Mouse (Mus musculus) liver, adult (tissue): ENCODE results near the gene Ttc30a1.
"Not testable (repeated sequence)": the region's sequence is repeated elsewhere in the genome, so short reads cannot be mapped to it uniquely, and the experiment has no call there.

ENCODE experiments used
- GATA4 ChIP-seq: IDR thresholded peaks from 2 replicates; pipeline ENCODE4 v1.6.1; 2014; ENCODE audit warnings: mild to moderate bottlenecking, low read length; ENCODE audit not compliant: insufficient replicate concordance

The Ttc30a1 gene

DNA sequence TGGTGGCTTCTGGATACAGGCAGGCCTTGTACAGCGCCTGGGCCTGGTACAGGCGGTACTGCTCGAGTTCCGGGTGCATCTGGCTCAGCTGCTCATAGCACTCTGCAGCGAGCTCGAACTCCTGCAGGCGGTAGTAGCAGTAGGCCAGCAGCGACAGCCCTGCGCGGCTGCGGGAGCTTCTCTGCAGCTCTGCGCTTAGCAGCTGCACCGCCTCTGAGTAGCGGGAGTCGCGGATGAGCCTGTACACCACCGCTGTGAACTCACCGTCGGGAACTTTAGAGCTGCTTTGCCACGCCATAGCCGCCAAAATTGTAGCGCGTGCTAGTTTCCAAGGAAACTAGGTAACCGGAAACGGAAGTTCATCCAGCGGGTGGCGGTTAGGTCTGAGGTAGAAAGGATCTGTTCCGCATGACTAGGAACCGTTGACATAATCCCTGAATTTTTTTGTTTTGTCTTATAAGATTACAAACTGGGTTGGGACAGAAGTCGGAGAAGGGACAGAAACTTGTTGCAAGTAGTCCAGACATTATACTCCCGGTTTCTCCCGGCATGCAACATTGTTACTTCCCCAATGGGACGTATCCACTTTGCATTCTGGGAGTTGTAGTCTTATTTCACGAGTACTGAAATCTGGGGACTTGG lies at the start of gene Ttc30a1:
Gene Ttc30a1 (minus strand): TSS at position 528 of the 642 bp plus-strand sequence.
- TF ChIP-seq GATA4: not testable (repeated sequence)

DNA sequence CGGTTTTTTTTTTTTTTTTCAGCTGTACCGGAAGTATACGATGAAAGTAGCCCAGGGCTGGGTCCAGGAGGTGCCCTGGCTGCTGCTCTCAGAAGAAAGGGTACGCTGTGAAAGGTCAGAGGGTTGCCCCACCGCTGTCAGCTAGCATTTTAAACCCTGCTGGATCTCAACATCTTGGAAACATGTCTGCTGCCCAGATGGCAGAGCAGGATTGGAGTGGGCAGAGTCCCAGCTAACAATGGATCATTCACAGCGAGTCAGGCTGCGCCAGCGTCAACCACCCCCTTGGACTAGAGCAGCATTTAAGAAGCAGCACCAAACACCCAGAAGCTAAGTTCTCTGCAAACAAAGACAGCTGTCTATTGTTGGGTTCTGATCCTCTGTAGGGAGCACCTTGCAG lies 48.3 kb upstream of the Ttc30a1 start:
- TF ChIP-seq GATA4: no peak

DNA sequence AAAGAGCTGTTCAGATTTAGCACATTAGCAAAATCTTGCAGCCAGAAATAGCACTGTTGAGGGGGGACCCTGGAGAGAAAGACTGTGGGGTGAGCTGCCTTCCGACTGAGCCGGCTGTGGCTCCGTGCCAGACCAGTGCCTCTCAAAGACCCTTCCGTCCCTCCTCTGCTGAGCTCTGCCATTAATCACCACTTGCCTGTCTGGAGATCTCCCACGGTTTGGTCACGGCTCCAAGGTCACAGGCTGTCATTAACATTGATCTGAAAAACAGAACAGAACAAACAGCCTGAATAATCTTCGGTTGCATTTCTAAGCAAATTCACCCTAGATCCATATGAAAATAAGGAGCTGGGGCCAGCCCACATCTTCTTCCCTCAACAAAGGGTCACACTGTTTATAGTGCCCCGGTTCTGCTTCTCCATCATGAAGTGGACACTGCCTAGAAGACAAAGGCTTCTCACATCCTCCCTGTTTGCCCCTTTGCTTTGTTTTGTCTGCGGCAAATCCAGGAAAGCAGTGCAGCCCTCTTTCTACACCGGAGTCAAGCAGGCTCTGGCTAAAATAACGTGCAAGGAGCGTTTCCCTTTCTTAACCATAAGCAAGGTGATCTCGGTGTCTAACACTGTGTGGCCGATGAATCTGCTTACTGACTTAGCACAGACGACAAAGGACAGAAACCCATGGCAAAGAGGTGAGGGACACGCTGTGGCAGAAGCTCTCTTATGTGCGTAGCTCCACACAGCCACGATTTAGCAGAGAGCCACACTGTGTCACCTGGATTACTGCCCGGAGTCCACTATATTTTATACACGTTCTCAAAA lies 47.5 kb upstream of the Ttc30a1 start:
- TF ChIP-seq GATA4: no peak

DNA sequence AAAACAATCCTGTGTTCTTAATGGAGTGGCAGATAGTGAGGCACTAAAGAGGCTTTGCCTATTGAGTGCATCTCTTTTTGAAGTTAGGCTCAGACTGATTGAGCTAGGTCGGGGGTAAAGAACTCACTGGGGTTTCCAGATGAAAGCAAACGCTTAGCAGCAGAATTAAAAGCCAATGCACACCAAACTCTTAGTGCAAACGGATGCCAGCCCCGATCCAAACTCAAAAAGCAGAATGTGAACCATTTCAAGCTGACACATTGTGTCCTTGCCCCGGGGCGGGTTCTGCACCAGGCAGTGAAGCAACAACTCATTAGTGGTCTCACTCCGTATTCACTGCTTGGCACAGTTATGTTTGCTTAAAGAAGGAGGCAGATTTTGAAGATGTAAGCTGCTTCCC lies 35.1 kb upstream of the Ttc30a1 start:
- no peak for TF ChIP-seq GATA4

DNA sequence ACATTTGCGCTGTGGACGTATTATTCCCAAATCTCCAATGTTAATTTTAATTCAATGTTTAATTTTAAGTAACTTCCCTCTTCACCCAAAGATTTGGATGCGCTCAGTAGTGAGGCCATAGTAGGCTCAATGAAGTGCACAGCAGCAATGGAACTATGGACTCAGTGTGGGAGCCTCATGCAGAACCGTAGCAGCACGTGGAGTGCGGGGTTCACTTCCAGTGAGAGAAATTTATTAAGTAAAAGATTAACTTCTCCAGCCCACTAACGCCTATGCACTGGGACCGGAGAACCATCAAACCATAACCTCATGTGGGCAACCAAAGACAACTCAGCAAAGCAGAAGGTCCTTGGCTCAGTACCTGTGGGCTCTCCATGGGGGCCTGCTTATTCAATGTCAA lies 34.4 kb upstream of the Ttc30a1 start:
- TF ChIP-seq GATA4: no peak

DNA sequence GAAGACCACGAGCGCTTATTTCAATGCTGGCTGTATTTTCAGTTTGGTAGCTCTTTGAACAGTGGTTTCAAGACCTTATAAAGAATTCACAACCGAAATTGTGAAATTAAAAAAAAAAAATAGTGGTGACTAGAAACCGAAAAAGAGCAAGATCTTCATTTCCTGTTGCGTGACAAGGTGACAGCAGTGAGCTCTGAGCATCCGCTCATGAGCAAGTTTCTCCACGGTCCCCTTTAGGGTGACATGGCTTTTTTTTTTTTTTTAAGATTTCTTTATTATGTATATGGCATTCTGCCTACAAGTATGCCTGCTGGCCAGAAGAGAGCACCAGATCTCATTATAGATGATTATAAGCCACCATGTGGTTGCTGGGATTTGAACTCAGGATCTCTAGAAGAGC lies 33.7 kb upstream of the Ttc30a1 start:
- no peak for TF ChIP-seq GATA4

DNA sequence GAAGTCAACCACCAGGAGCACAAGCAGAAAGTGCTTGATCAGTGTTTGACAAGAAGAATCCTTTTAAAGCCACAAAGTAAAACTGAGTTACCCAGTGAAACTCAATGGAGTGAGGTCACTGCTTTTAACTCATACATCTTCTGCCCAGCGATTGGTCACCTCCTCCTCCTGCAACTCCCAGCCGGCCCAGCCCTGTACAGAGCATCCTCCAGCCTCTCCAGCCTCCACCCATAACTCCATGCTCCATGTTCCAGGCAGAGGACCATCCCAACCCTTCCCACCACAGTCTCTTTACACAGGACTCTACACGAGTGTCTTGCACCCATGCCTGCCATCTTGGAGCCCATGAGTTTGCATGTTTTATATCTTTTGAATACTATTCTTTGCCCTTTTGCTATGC lies 32.9 kb upstream of the Ttc30a1 start:
- TF ChIP-seq GATA4: no peak

DNA sequence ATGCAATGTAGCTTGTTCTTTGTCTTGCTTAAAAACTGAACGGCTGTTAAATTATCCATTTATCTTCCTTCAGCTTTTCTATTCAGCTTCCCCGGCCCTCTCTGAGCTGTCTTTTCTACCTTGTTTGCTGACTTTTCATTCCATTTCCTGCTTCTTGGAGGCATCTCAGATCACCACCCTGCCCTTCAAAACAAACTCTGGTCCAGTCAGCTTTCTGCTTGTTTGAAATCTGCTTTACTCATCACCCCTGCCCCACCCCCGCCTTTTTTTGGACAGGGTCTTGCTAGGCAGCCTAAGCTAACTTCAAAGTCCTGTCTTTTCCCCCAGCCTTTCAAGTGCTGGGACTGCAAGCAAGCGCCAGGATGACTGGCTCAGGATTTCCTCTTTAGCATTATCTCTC lies 24.4 kb upstream of the Ttc30a1 start:
- no peak for TF ChIP-seq GATA4

DNA sequence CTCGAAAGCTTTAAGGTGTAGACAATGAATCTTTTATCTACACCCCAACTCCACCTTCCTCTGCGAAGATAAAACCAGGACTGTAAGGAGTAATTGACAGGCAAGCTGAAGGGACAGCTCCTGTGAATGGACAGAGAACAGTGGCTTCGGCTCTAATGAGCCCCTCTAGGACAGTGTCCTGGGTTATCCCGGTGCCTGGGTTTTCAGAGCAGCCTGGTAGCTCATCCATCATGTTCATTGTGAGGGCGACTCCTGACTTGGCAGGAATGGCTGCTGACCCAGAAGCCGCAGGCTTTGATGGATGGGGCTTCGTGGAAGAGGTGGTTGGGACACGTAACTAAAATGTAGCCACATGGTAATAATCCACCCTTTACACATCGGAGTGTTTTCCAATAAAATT lies 21.1 kb upstream of the Ttc30a1 start:
- TF ChIP-seq GATA4: no peak

DNA sequence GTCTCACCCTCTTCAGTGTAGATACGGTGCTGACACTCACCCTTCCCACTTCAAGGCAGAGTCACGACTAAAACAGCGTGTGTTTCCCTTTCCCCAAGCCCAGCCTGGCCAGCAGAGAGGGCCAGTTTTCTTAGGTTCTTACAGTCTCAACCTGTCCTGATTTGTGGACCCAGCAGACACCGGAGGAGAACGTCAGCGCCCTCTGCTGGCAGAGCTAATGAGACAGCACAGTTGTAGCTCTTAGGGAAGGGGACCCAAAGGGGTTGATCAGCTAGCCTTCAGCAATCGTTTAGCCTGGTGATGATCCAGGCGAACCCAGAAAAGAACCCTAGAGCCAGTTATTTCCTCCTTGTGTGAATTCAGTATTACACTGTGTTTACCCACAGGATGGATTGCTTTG lies 19.6 kb upstream of the Ttc30a1 start:
- TF ChIP-seq GATA4: no peak

DNA sequence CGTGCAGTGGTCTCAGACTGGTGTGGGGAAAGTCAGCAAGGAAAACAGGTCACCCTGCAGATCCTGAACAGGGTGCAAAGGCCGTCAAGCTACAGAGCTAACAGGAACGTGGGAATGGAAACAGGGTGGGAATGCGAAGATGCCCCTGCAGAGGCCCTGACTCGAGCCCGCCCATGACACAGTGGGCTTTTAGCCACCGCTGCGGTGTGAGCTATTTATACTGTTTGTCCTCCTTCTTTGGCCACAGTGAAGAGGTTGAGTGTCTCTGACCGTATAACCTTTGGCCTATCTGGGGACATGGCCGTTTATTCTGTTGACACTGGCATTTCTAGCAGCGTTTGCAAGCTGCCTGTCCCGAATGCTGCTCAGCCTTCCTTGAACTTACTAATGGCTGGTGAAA lies 17.9 kb upstream of the Ttc30a1 start:
- TF ChIP-seq GATA4: no peak

DNA sequence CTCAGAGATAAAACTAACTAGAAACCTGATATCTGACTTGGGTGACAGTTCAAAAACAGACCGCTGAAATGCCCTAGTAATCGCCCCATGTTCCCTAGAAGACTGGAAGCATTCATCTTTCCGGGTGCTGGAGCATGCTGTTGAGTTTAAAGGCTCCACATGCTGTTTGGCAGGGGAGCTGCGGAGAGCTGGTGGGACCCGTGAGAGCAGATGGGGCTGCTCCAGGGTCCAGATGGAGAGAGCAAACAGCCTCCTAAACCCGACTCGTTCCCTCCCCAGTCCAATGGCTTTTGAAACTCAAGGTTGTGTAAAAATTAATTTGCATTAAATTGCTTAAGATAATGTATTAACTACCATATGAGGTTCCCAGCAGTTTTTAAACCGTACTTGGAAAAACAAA lies 16.9 kb upstream of the Ttc30a1 start:
- no peak for TF ChIP-seq GATA4

DNA sequence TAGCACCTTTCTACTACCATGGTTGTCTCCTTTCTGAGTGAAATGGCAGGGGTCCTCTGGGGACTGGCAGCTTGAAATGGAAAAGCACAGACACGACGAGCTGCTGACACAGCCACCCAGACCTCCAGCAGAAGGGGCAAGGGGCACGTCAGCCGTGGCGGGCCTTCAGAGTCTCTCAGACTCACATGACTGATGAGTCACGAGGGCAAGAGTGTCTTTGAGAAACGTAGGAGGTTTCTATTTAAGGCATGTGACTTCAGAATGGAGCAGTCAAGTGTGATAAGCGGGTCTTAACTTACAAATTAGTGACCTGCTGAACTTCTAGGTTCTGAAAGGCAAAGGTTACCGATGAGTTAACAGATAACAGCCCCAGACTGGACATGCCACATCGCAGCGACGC lies 16.0 kb upstream of the Ttc30a1 start:
- no peak for TF ChIP-seq GATA4

DNA sequence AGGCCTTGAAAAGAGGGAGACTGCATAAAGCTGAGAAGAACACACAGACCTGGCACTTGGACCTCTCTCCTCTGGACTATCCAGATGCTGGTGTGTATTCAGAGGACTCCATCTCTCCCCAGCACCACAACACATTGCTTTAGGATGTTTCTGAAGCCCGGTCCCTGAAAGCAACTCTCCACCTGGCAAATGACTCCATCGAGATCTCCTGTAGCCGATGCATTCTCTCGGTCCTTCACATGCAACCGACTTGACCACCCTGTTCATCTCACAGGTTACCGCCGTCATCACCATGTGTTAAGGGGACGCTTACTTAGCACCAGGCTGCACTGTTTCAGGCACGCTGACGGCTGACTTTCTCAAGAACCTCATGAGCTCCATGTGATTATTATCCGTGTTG lies 13.1 kb upstream of the Ttc30a1 start:
- no peak for TF ChIP-seq GATA4

DNA sequence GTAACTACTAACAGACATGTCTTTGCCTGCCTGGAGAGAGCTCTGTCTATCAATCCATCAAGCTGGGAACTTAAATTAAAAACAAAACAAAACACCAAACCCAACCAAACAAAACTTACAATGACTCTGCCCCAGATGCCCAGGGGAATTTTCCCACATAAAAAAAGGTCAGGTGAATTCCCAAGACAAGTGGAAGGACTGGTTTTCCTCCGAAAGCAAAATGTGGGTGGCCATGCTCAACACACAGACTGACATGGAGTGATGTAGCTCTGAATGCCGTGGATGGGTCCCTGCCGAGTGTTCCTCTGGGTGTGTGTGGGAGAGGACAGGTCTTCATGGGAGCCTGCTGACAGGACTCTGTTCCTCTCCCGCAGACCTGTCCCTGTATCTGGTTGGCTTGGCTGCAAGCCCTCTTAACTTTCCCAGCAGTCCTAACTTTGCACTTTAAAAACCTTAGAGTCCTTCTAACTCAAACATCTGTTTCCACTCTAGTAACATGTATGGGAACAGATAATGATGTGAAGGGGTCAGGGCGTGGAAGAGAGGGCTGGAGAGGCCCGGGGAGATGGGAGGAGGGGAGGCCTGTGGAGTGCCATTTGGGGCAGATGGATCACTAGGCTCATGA lies 9.9 kb upstream of the Ttc30a1 start:
- TF ChIP-seq GATA4: no peak

DNA sequence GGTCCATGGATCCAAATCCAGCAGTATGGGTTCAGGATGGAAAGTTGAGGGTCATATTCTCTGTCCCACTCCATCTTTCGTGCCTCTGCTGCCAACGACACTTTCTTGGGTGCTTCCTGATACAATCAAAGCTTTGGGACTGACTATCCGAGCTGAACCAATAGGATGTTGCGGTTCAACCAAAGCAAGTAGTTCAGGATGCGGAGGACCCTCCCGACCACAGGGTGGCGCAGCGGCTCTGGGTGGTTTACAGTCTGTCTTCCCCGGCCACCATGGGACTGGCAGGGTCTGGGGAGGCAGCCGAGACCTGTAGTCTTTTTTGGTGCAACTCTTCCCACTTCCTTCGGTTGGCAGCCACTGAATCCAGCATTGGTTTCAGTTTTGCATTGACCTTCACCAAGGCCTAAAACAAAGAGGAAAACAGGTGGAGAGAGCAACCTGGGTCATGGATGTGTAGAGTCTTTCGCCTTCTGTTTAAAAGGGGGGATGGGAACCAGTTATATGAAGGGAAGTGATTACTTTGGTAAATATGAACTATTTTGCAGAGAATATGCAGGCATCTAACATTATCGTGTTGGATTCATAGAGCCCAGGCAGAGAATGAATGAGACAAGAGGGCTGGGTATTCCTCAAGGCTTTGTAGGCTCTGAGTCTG lies 9.2 kb upstream of the Ttc30a1 start:
- no peak for TF ChIP-seq GATA4
